Mouse (Mus musculus): ENCODE measurements around the gene Adamts15. TPM values are rescaled to one million over a fixed set of nuclear protein-coding genes. Genes with fewer than 3 reads are reported as not detected.
A peak's percentile ranks its signal among the peaks of the same experiment; 100 is the strongest.

The Adamts15 gene
- total RNA-seq, 1 experiment, result 2.0 TPM

- H3K9ac ChIP-seq (ENCODE audit: insufficient read depth, low read depth, low read length, poor library complexity, severe bottlenecking), result no peak overlapping the region
- H3K4me1 ChIP-seq (ENCODE audit: control insufficient read depth in 2 of 2, insufficient read depth in 2 of 2, low read length in 2 of 2, poor library complexity in 1 of 2), result no peaks in the 10 kb centered on the region
- no peak overlapping the region for H3K4me3 ChIP-seq (ENCODE audit: insufficient read depth in 1 of 2, low read depth in 1 of 2, low read length in 2 of 2, poor library complexity in 1 of 2, severe bottlenecking in 1 of 2)
- TF ChIP-seq HCFC1 (IDR thresholded peaks at IDR 0.05; ENCODE audit: borderline replicate concordance, insufficient read depth, low read length) (no peak), ZC3H11A (IDR thresholded peaks at IDR 0.05; ENCODE audit: borderline replicate concordance, low read depth, low read length) (no peak), ZNF384 (IDR thresholded peaks at IDR 0.05; ENCODE audit: low read depth, low read length) (no peak), CHD2 (IDR thresholded peaks at IDR 0.05; ENCODE audit: low read depth, low read length) (no peak), MAFK (IDR thresholded peaks at IDR 0.05; ENCODE audit: insufficient read depth, low read depth, low read length) (no peak)
- DNase-seq (ENCODE audit: low read depth, low spot score), result no peak
- in situ Hi-C loops (cut with MboI; ENCODE audit: low sequenced_read_pairs in 2 of 2, unreplicated experiment in 2 of 2), result no loop called here
- H3K36me3 ChIP-seq (ENCODE audit: control insufficient read depth, insufficient read depth, low read length, poor library complexity, severe bottlenecking), result no peaks in the 10 kb centered on the region
- H3K9me3 ChIP-seq (ENCODE audit: control insufficient read depth, insufficient read depth, low read depth, low read length), result no peaks in the 10 kb centered on the region
- no peak overlapping the region for H3K27ac ChIP-seq (ENCODE audit: insufficient read depth, low read depth, low read length, poor library complexity, severe bottlenecking)
Measured at GRCm38 (mm10) chr9:30906426-30906825, 15.8 kb downstream of the Adamts15 start.

GRCm38 (mm10) chr9:30905861-30906260 lies 16.4 kb downstream of the Adamts15 start:
- in situ Hi-C loops (cut with MboI; ENCODE audit: low sequenced_read_pairs in 2 of 2, unreplicated experiment in 2 of 2), result no loop called here
- DNase-seq (ENCODE audit: low read depth, low spot score), result no peak
- Histone ChIP-seq H3K4me3 (ENCODE audit: insufficient read depth in 1 of 2, low read depth in 1 of 2, low read length in 2 of 2, poor library complexity in 1 of 2, severe bottlenecking in 1 of 2) (no peak overlapping the region), H3K36me3 (ENCODE audit: control insufficient read depth, insufficient read depth, low read length, poor library complexity, severe bottlenecking) (no peaks in the 10 kb centered on the region), H3K27ac (ENCODE audit: insufficient read depth, low read depth, low read length, poor library complexity, severe bottlenecking) (no peak overlapping the region), H3K9me3 (ENCODE audit: control insufficient read depth, insufficient read depth, low read depth, low read length) (no peaks in the 10 kb centered on the region), H3K9ac (ENCODE audit: insufficient read depth, low read depth, low read length, poor library complexity, severe bottlenecking) (no peak overlapping the region), H3K4me1 (ENCODE audit: control insufficient read depth in 2 of 2, insufficient read depth in 2 of 2, low read length in 2 of 2, poor library complexity in 1 of 2) (no peaks in the 10 kb centered on the region)
- no peak for TF ChIP-seq CHD2 (IDR thresholded peaks at IDR 0.05; ENCODE audit: low read depth, low read length)
- TF ChIP-seq HCFC1 (IDR thresholded peaks at IDR 0.05; ENCODE audit: borderline replicate concordance, insufficient read depth, low read length), result no peak
- no peak for TF ChIP-seq ZC3H11A (IDR thresholded peaks at IDR 0.05; ENCODE audit: borderline replicate concordance, low read depth, low read length)
- TF ChIP-seq ZNF384 (IDR thresholded peaks at IDR 0.05; ENCODE audit: low read depth, low read length), result no peak
- TF ChIP-seq MAFK (IDR thresholded peaks at IDR 0.05; ENCODE audit: insufficient read depth, low read depth, low read length), result no peak

GRCm38 (mm10) chr9:30903266-30903665 lies 19.0 kb downstream of the Adamts15 start:
- Histone ChIP-seq H3K4me1 (ENCODE audit: control insufficient read depth in 2 of 2, insufficient read depth in 2 of 2, low read length in 2 of 2, poor library complexity in 1 of 2) (no peaks in the 10 kb centered on the region), H3K9me3 (ENCODE audit: control insufficient read depth, insufficient read depth, low read depth, low read length) (no peaks in the 10 kb centered on the region), H3K4me3 (ENCODE audit: insufficient read depth in 1 of 2, low read depth in 1 of 2, low read length in 2 of 2, poor library complexity in 1 of 2, severe bottlenecking in 1 of 2) (no peak overlapping the region), H3K36me3 (ENCODE audit: control insufficient read depth, insufficient read depth, low read length, poor library complexity, severe bottlenecking) (no peaks in the 10 kb centered on the region), H3K27ac (ENCODE audit: insufficient read depth, low read depth, low read length, poor library complexity, severe bottlenecking) (no peak overlapping the region), H3K9ac (ENCODE audit: insufficient read depth, low read depth, low read length, poor library complexity, severe bottlenecking) (no peak overlapping the region)
- TF ChIP-seq MAFK (IDR thresholded peaks at IDR 0.05; ENCODE audit: insufficient read depth, low read depth, low read length) (no peak), ZC3H11A (IDR thresholded peaks at IDR 0.05; ENCODE audit: borderline replicate concordance, low read depth, low read length) (no peak), HCFC1 (IDR thresholded peaks at IDR 0.05; ENCODE audit: borderline replicate concordance, insufficient read depth, low read length) (no peak), CHD2 (IDR thresholded peaks at IDR 0.05; ENCODE audit: low read depth, low read length) (no peak), ZNF384 (IDR thresholded peaks at IDR 0.05; ENCODE audit: low read depth, low read length) (no peak)
- in situ Hi-C loops (cut with MboI; ENCODE audit: low sequenced_read_pairs in 2 of 2, unreplicated experiment in 2 of 2), result no loop called here
- no peak for DNase-seq (ENCODE audit: low read depth, low spot score)

- H3K36me3 ChIP-seq (ENCODE audit: control insufficient read depth, insufficient read depth, low read length, poor library complexity, severe bottlenecking), result no peaks in the 10 kb centered on the region
- 0 out of 4 replicates have a peak overlapping the region, but pooled peaks of 1 of the 2 experiments have one; percentile 33 for H3K4me3 ChIP-seq (ENCODE audit: insufficient read depth in 1 of 2, low read depth in 1 of 2, low read length in 2 of 2, poor library complexity in 1 of 2, severe bottlenecking in 1 of 2)
- no peak overlapping the region for H3K9ac ChIP-seq (ENCODE audit: insufficient read depth, low read depth, low read length, poor library complexity, severe bottlenecking)
- in situ Hi-C loops (cut with MboI; ENCODE audit: low sequenced_read_pairs in 2 of 2, unreplicated experiment in 2 of 2), result no loop called here
- no peak for DNase-seq (ENCODE audit: low read depth, low spot score)
- no peak overlapping the region for H3K27ac ChIP-seq (ENCODE audit: insufficient read depth, low read depth, low read length, poor library complexity, severe bottlenecking)
- no peak for TF ChIP-seq HCFC1 (IDR thresholded peaks at IDR 0.05; ENCODE audit: borderline replicate concordance, insufficient read depth, low read length)
- no peak for TF ChIP-seq ZNF384 (IDR thresholded peaks at IDR 0.05; ENCODE audit: low read depth, low read length)
- no peak for TF ChIP-seq ZC3H11A (IDR thresholded peaks at IDR 0.05; ENCODE audit: borderline replicate concordance, low read depth, low read length)
- no peak for TF ChIP-seq MAFK (IDR thresholded peaks at IDR 0.05; ENCODE audit: insufficient read depth, low read depth, low read length)
- TF ChIP-seq CHD2 (IDR thresholded peaks at IDR 0.05; ENCODE audit: low read depth, low read length), result no peak
- H3K9me3 ChIP-seq (ENCODE audit: control insufficient read depth, insufficient read depth, low read depth, low read length), result no peaks in the 10 kb centered on the region
- no peaks in the 10 kb centered on the region for H3K4me1 ChIP-seq (ENCODE audit: control insufficient read depth in 2 of 2, insufficient read depth in 2 of 2, low read length in 2 of 2, poor library complexity in 1 of 2)
Measured at GRCm38 (mm10) chr9:30902641-30903040, 19.6 kb downstream of the Adamts15 start.

GRCm38 (mm10) chr9:30902152-30902551 lies 20.1 kb downstream of the Adamts15 start:
- H3K36me3 ChIP-seq (ENCODE audit: control insufficient read depth, insufficient read depth, low read length, poor library complexity, severe bottlenecking), result no peaks in the 10 kb centered on the region
- no peaks in the 10 kb centered on the region for H3K4me1 ChIP-seq (ENCODE audit: control insufficient read depth in 2 of 2, insufficient read depth in 2 of 2, low read length in 2 of 2, poor library complexity in 1 of 2)
- 0 out of 4 replicates have a peak overlapping the region, but pooled peaks of 1 of the 2 experiments have one; percentile 33 for H3K4me3 ChIP-seq (ENCODE audit: insufficient read depth in 1 of 2, low read depth in 1 of 2, low read length in 2 of 2, poor library complexity in 1 of 2, severe bottlenecking in 1 of 2)
- H3K9me3 ChIP-seq (ENCODE audit: control insufficient read depth, insufficient read depth, low read depth, low read length), result no peaks in the 10 kb centered on the region
- no peak overlapping the region for H3K27ac ChIP-seq (ENCODE audit: insufficient read depth, low read depth, low read length, poor library complexity, severe bottlenecking)
- no peak overlapping the region for H3K9ac ChIP-seq (ENCODE audit: insufficient read depth, low read depth, low read length, poor library complexity, severe bottlenecking)
- no peak for TF ChIP-seq ZNF384 (IDR thresholded peaks at IDR 0.05; ENCODE audit: low read depth, low read length)
- TF ChIP-seq HCFC1 (IDR thresholded peaks at IDR 0.05; ENCODE audit: borderline replicate concordance, insufficient read depth, low read length), result no peak
- TF ChIP-seq CHD2 (IDR thresholded peaks at IDR 0.05; ENCODE audit: low read depth, low read length), result no peak
- no peak for TF ChIP-seq ZC3H11A (IDR thresholded peaks at IDR 0.05; ENCODE audit: borderline replicate concordance, low read depth, low read length)
- TF ChIP-seq MAFK (IDR thresholded peaks at IDR 0.05; ENCODE audit: insufficient read depth, low read depth, low read length), result no peak
- in situ Hi-C loops (cut with MboI; ENCODE audit: low sequenced_read_pairs in 2 of 2, unreplicated experiment in 2 of 2), result no loop called here
- no peak for DNase-seq (ENCODE audit: low read depth, low spot score)

All from ES-E14 (cell line).